Mouse (Mus musculus) liver, postnatal 0 days (tissue): Measurements from ENCODE around the gene Lyst. TPM values are rescaled to one million over a fixed set of nuclear protein-coding genes. Genes with fewer than 3 reads are reported as not detected.
"Not testable (repeated sequence)": the region's sequence is repeated elsewhere in the genome, so short reads cannot be mapped to it uniquely, and the experiment has no call there.

Experiments used
- ATAC-seq: fragments of 200-750 bp; cut with Nextera tagmentation; 2 replicates; pipeline ENCODE4 v1.8.0; 2017; ENCODE audit warnings: mild to moderate bottlenecking, moderate library complexity
- DNase-seq: peaks from one replicate; pipeline ENCODE4 v3.0.0-alpha.2; 2016
- H3K27ac ChIP-seq: fragments of 300-500 bp; sonication (generic); 2 replicates; pipeline ENCODE4 v1.5.1; 2014; ENCODE audit warnings: antibody characterized with exemption, moderate library complexity, mild to moderate bottlenecking, low read depth
- H3K27me3 ChIP-seq: fragments of 300-500 bp; sonication (generic); 2 replicates; pipeline ENCODE4 v1.6.1; 2014; ENCODE audit warnings: low read length, control low read depth, mixed read lengths; ENCODE audit not compliant: insufficient read depth
- H3K36me3 ChIP-seq: fragments of 300-500 bp; sonication (generic); replicated peaks from 2 replicates; pipeline ENCODE4 v1.6.1; 2014; ENCODE audit warnings: mild to moderate bottlenecking, control low read depth, low read length, moderate library complexity, mixed read lengths; ENCODE audit not compliant: insufficient read depth
- H3K4me1 ChIP-seq: fragments of 300-500 bp; sonication (generic); 2 replicates; pipeline ENCODE4 v1.6.1; 2014; ENCODE audit warnings: antibody characterized with exemption, mild to moderate bottlenecking, control low read depth; ENCODE audit not compliant: insufficient read depth
- H3K4me2 ChIP-seq: fragments of 300-500 bp; sonication (generic); 2 replicates; pipeline ENCODE4 v1.6.1; 2014; ENCODE audit warnings: low read depth, mild to moderate bottlenecking, low read length, moderate library complexity, mixed read lengths
- H3K4me3 ChIP-seq: fragments of 300-500 bp; sonication (generic); 2 replicates; pipeline ENCODE4 v1.5.1; 2014; ENCODE audit warnings: low read depth, low read length
- H3K9ac ChIP-seq: fragments of 300-500 bp; sonication (generic); replicated peaks from 2 replicates; pipeline ENCODE4 v1.6.1; 2014; ENCODE audit warnings: mild to moderate bottlenecking, moderate library complexity
- H3K9me3 ChIP-seq: fragments of 300-500 bp; sonication (generic); 2 replicates; pipeline ENCODE4 v1.6.1; 2016; ENCODE audit warnings: mild to moderate bottlenecking, control low read depth, low read length, mixed read lengths
- CTCF ChIP-seq: sonication (generic); IDR thresholded peaks from 2 replicates; pipeline ENCODE4 v1.5.1; 2016; ENCODE audit warnings: antibody characterized with exemption, low read depth
- EP300 ChIP-seq: IDR thresholded peaks from 2 replicates; pipeline ENCODE4 v1.6.1; 2016; ENCODE audit warnings: antibody characterized with exemption, low read depth, mild to moderate bottlenecking
- WGBS: fragments of 180-500 bp; shearing (Covaris S2); extraction: QIAGEN DNeasy Blood & Tissue Kit; methylation state at CpG from one replicate; pipeline ENCODE4 v1.1.7; 2014; ENCODE audit not compliant: insufficient replicate concordance; 5-methylcytosine and 5-hydroxymethylcytosine counted together
- polyA plus RNA-seq: library from polyadenylated mRNA; unstranded; fragments of >200 nt; fragmentation: Nextera tagmentation; extraction: Ambion mirVana; gene quantifications from 2 replicates; pipeline ENCODE4 v1.2.1, GENCODE M21; 2015

Gene Lyst
- polyA plus RNA-seq, 1 experiment from 2014 or later = 5.6 TPM

DNA sequence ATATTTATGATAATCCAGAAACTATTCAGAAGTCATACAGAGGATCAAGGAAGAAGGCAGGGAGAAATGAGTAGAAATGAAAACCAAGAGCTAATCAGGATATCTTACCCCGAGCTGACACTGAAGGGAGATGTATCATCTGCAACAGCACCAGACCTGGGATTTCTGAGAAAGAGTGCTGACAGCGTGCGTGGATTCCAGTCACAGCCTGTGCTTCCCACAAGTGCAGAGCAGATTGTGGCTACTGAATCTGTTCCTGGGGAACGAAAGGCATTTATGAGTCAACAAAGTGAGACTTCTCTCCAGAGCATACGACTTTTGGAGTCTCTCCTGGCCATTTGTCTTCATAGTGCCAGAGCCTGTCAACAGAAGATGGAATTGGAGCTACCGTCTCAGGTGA lies 47.8 kb downstream of the Lyst start:
- Histone ChIP-seq H3K27me3 (no peaks in the 10 kb centered on the region), H3K9ac (no peak overlapping the region), H3K4me3 (no peak overlapping the region), H3K4me1 (no peaks in the 10 kb centered on the region), H3K27ac (no peak overlapping the region), H3K9me3 (no peaks in the 10 kb centered on the region), H3K36me3 (peaks cover 46% of the 10 kb centered on the region), H3K4me2 (no peak overlapping the region)
- 78% methylated on average over 6 of the region's 6 CpGs for WGBS
- ATAC-seq (no peak), DNase-seq (no peak)
- TF ChIP-seq EP300 (no peak), CTCF (no peak)

DNA sequence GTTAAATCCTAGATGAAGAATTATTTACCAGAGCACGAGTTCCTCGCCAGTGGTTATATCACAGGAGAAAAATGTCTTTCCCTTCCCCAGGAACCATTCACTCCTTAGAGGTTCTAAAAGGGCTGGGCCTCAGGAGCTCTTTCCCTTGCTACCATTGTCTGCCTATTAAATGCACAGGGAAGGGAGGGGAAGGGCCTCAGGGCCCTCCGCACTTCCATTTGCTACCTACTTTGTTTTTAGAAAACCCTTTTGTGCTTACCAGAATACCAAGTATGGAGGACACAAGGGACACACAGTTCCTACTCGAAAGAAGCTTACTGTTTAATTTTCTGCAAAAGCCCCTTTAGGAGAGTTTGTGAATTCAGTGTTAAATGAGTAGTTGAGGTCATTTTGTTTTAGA lies 48.5 kb downstream of the Lyst start:
- ATAC-seq (no peak), DNase-seq (no peak)
- Histone ChIP-seq H3K9ac (no peak overlapping the region), H3K4me2 (no peak overlapping the region), H3K4me3 (no peak overlapping the region), H3K4me1 (no peaks in the 10 kb centered on the region), H3K27ac (no peak overlapping the region), H3K9me3 (no peaks in the 10 kb centered on the region), H3K27me3 (no peaks in the 10 kb centered on the region), H3K36me3 (peaks cover 42% of the 10 kb centered on the region)
- no peak for TF ChIP-seq CTCF
- TF ChIP-seq EP300 = no peak
- WGBS = 79% methylated on average over 4 of the region's 4 CpGs

DNA sequence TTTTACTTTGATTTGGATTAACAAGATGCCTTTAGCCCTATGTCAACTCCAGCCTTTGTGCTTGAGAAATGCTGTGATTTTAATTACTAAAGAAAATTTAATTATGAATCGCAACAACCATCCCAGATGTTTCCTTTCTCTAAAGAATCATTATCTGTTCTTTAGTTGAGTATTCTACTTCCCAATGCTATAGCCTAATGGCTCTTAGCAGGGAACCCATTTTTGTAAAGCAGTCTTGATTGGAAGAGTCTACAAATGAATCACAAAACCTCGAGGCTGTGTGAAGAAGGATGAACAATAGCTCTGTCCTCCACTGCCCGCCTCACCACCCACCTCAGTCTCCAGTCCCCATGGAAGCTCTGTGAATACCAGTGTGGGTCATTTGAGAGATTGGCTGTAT lies 57.1 kb downstream of the Lyst start:
- no peak for DNase-seq
- Histone ChIP-seq H3K9me3 (no peaks in the 10 kb centered on the region), H3K27me3 (no peaks in the 10 kb centered on the region), H3K9ac (no peak overlapping the region), H3K36me3 (peaks cover 48% of the 10 kb centered on the region), H3K27ac (no peak overlapping the region), H3K4me2 (no peak overlapping the region), H3K4me1 (no peaks in the 10 kb centered on the region), H3K4me3 (no peak overlapping the region)
- no peak for ATAC-seq
- WGBS = 81% methylated on average over 3 of the region's 3 CpGs
- no peak for TF ChIP-seq EP300
- TF ChIP-seq CTCF = no peak

DNA sequence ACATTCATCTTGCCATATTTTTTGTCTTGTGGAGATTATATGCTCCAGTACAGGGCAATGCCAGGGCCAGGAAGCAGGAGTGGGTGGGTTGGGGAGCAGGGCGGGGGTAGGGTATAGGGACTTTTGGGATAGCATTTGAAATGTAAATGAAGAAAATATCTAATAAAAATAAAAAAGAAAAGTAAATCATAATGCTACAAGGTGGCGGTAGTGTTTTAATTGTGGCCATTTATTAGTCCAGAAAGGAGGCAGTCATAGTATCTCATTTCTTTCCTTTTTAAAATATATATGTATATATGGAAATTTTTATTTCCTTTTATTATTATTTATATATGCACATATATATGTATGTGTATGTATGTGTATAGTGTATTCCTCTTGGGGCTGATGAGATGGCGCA lies 65.3 kb downstream of the Lyst start:
- H3K9me3 ChIP-seq = no peaks in the 10 kb centered on the region
- no peak for TF ChIP-seq CTCF
- TF ChIP-seq EP300 = no peak
- H3K9ac ChIP-seq = no peak overlapping the region
- peaks cover 30% of the 10 kb centered on the region for H3K36me3 ChIP-seq
- H3K4me1 ChIP-seq = no peaks in the 10 kb centered on the region
- no peak overlapping the region for H3K4me3 ChIP-seq
- no peak overlapping the region for H3K27ac ChIP-seq
- no peak overlapping the region for H3K4me2 ChIP-seq
- H3K27me3 ChIP-seq = no peaks in the 10 kb centered on the region
- no peak for DNase-seq
- no peak for ATAC-seq
- 87% methylated on average over 3 of the region's 3 CpGs for WGBS

DNA sequence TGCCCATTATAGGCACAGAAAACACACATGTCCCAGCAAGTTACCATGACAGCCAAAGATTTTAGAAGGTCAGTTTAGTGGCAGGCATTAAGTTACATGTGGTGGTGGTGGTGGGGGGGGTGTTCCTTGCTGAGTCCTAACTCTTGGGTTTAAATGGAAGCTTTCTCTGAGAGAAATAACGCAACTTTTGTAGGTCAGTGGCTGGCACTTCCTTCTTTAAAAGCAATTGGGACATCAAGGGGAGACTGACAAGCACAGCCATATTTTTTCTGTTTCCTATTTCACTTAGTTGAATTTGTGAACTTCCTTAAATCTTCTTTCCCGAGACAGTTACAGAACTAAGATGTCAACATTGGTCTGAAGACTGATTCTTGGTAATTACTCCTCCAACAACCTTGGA lies 75.9 kb downstream of the Lyst start:
- 47% methylated on average over 2 of the region's 2 CpGs for WGBS
- H3K4me3 ChIP-seq, H3K4me1 ChIP-seq, H3K4me2 ChIP-seq, H3K9ac ChIP-seq, H3K9me3 ChIP-seq, DNase-seq, H3K27ac ChIP-seq, ATAC-seq, H3K27me3 ChIP-seq: not testable (repeated sequence)
- H3K36me3 ChIP-seq = peaks cover 28% of the 10 kb centered on the region

DNA sequence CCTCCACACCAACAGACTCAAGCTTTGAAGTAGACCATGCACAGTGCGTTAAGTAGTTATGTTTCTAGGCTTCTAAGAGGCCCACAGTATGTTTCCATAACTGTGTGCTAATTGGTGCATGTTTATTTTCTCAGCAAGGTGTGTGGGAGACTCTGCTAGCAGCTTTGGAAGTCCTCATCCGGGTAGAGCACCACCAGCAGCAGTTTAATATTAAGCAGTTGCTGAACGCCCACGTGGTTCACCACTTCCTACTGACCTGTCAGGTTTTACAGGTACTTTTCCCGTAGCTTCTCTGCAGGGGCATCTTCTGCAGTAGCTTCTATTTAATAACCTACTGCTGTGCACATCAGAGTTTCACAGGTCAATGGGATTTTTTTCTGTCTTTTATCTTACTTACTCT lies 80.5 kb downstream of the Lyst start:
- ATAC-seq (no peak), DNase-seq (no peak)
- Histone ChIP-seq H3K36me3 (peaks cover 27% of the 10 kb centered on the region), H3K9me3 (no peaks in the 10 kb centered on the region), H3K4me2 (no peak overlapping the region), H3K4me1 (no peaks in the 10 kb centered on the region), H3K27ac (no peak overlapping the region), H3K27me3 (no peaks in the 10 kb centered on the region), H3K4me3 (no peak overlapping the region), H3K9ac (no peak overlapping the region)
- no peak for TF ChIP-seq EP300
- no peak for TF ChIP-seq CTCF
- WGBS = 60% methylated on average over 5 of the region's 5 CpGs
